Mouse (Mus musculus): ENCODE results near the gene Olfr62.

- TF ChIP-seq GATA1 (IDR thresholded peaks at IDR 0.05; ENCODE audit: low read length) (no peak), TAL1 (IDR thresholded peaks at IDR 0.05; ENCODE audit: low read length) (no peak)
Observed at GRCm38 (mm10) chr4:118693812-118694211, 35.1 kb downstream of the Olfr62 start.
